In the genomic region with DNA sequence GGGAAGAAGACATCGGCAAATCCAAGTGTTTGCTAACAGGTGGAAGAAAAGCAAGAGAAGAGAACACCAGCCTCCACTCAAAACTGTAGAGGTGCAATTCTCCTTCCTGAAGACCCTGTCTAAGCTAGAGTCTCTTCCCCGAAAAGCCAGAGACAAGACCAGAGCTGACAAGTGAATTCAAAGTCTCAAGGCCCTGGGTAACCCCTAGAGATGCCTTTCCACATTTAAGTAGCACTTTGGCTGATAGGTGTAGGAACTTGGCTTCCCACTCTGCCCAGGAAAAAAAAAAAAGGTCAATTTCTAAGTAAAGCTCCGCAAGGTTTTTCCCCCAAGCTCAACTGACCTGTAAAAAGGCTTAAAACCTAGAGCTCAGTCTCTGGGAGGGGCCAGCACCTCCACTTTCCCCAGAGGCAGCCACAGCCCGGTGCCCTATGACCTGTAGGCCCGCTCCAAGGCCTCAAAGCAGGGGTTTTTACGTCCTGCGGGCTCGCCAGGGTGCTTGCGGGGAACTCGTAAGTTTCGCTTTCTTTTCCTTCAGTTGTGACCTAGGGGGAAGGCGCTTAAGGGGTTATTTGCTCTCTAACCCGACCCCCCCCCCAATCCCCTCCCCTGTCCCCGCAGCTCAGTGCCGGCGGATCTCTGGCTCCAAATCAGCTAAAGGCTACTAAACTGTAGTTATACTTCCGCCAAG, we compare ENCODE assay signal across 10 mouse cellular contexts. TPM values are rescaled to one million over a fixed set of nuclear protein-coding genes. Genes with fewer than 3 reads are reported as not detected.
A peak's percentile ranks its signal among the peaks of the same experiment; 100 is the strongest.
DNase-seq lines count a peak whose midpoint lies in the region; ATAC-seq and TF ChIP-seq lines count a peak whose summit lies in the region.
"Had no signal": no experiment of that assay in that cellular context is flagged by ENCODE, and none has a peak within 500 bp of the region (broad histone marks: within the 10 kb centered on the region; RNA-seq: fewer than 3 reads in every experiment).

No protein-coding gene starts in this region.

- peak overlapping the region; percentile 51 for H3K4me2 ChIP-seq in heart, embryonic 13.5 days
- no peak overlapping the region; the same call in 1 of the 2 replicates for H3K4me2 ChIP-seq in midbrain, embryonic 11.5 days
- no peak overlapping the region for H3K4me2 ChIP-seq in midbrain, postnatal 0 days (ENCODE audit: low read depth, low read length, poor library complexity, severe bottlenecking)
- H3K4me2 ChIP-seq in intestine, postnatal 0 days (replicated peaks; ENCODE audit: low read depth) = peak overlapping the region; percentile 53
- peak overlapping the region; percentile 37; the same call in 1 of the 2 replicates for H3K4me2 ChIP-seq in stomach, embryonic 15.5 days
- H3K4me2 ChIP-seq: forebrain, embryonic 15.5 days had no signal

- TF ChIP-seq CTCF in heart, adult 2 months (IDR thresholded peaks at IDR 0.05) = no peak
- no peak for TF ChIP-seq CTCF in midbrain, postnatal 0 days (IDR thresholded peaks at IDR 0.05)
- no peak for TF ChIP-seq CTCF in intestine, postnatal 0 days (IDR thresholded peaks at IDR 0.05; ENCODE audit: low read depth)

- H3K79me2 ChIP-seq in heart, adult 2 months (replicated peaks; ENCODE audit: control insufficient read depth, insufficient read depth, low read length) = no peaks in the 10 kb centered on the region

- intact Hi-C loops in heart, adult 2 months (cut with DNase I) = no loop called here

- H3K27ac ChIP-seq in heart, embryonic 13.5 days (replicated peaks) = no peak overlapping the region
- no peak overlapping the region for H3K27ac ChIP-seq in heart, adult 2 months
- H3K27ac ChIP-seq in midbrain, embryonic 11.5 days (ENCODE audit: low read depth, low read length) = no peak overlapping the region
- no peak overlapping the region for H3K27ac ChIP-seq in midbrain, postnatal 0 days (ENCODE audit: low read depth, low read length)
- H3K27ac ChIP-seq in intestine, postnatal 0 days (ENCODE audit: low read depth, low read length) = no peak overlapping the region
- H3K27ac ChIP-seq in stomach, embryonic 15.5 days = no peak overlapping the region
- H3K27ac ChIP-seq: forebrain, embryonic 15.5 days had no signal

- no peak for TF ChIP-seq EP300 in heart, adult 2 months (IDR thresholded peaks at IDR 0.05; ENCODE audit: insufficient read depth, low read depth, low read length)

- WGBS in heart, embryonic 13.5 days = 14% methylated on average over 17 of the region's 17 CpGs
- 39% methylated on average over 17 of the region's 17 CpGs for WGBS in heart, adult 2 months
- WGBS in midbrain, embryonic 11.5 days = under 1% methylated on average over 17 of the region's 17 CpGs
- WGBS in midbrain, postnatal 0 days = 7% methylated on average over 17 of the region's 17 CpGs
- WGBS in intestine, postnatal 0 days = 12% methylated on average over 17 of the region's 17 CpGs
- 11% methylated on average over 17 of the region's 17 CpGs for WGBS in stomach, embryonic 15.5 days

- ATAC-seq in heart, embryonic 13.5 days (ENCODE audit: extremely low read depth, insufficient number of reproducible peaks, low FRiP score, low TSS enrichment) = no peak
- no peak for ATAC-seq in midbrain, embryonic 11.5 days (ENCODE audit: low FRiP score)
- ATAC-seq in midbrain, postnatal 0 days (ENCODE audit: low FRiP score) = no peak
- ATAC-seq in intestine, postnatal 0 days = no peak
- ATAC-seq in stomach, embryonic 15.5 days (ENCODE audit: insufficient read depth, low FRiP score, low read depth) = no peak
- ATAC-seq: forebrain, embryonic 15.5 days had no signal

- H3K9me3 ChIP-seq in heart, embryonic 13.5 days = no peaks in the 10 kb centered on the region
- H3K9me3 ChIP-seq in midbrain, embryonic 11.5 days (ENCODE audit: control insufficient read depth, low read length) = no peaks in the 10 kb centered on the region
- no peaks in the 10 kb centered on the region for H3K9me3 ChIP-seq in midbrain, postnatal 0 days (ENCODE audit: low read length)
- H3K9me3 ChIP-seq in intestine, postnatal 0 days (ENCODE audit: control insufficient read depth) = no peaks in the 10 kb centered on the region
- H3K9me3 ChIP-seq in stomach, embryonic 15.5 days = no peaks in the 10 kb centered on the region
- H3K9me3 ChIP-seq: forebrain, embryonic 15.5 days had no signal

- peaks cover 99% of the 10 kb centered on the region for H3K27me3 ChIP-seq in heart, embryonic 13.5 days (replicated peaks)
- H3K27me3 ChIP-seq in heart, adult 2 months (ENCODE audit: control insufficient read depth, insufficient read depth, low read length) = peaks cover 52% of the 10 kb centered on the region
- H3K27me3 ChIP-seq in midbrain, embryonic 11.5 days (ENCODE audit: control insufficient read depth, insufficient read depth, low read length) = peaks cover 93% of the 10 kb centered on the region
- H3K27me3 ChIP-seq in midbrain, postnatal 0 days (ENCODE audit: insufficient read depth, low read length) = peaks cover 83% of the 10 kb centered on the region
- peaks cover 97% of the 10 kb centered on the region for H3K27me3 ChIP-seq in intestine, postnatal 0 days (replicated peaks; ENCODE audit: control insufficient read depth, insufficient read depth, low read length)
- H3K27me3 ChIP-seq in stomach, embryonic 15.5 days (replicated peaks) = peaks cover 92% of the 10 kb centered on the region

- no peak for TF ChIP-seq POLR2A in heart, adult 2 months (IDR thresholded peaks at IDR 0.05; ENCODE audit: insufficient read depth, low read depth, low read length)

- peak overlapping the region; percentile 35 for H3K4me3 ChIP-seq in heart, embryonic 13.5 days
- H3K4me3 ChIP-seq in heart, adult 2 months = no peak overlapping the region
- H3K4me3 ChIP-seq in midbrain, embryonic 11.5 days (ENCODE audit: low read depth, low read length) = no peak overlapping the region
- no peak overlapping the region for H3K4me3 ChIP-seq in midbrain, postnatal 0 days (ENCODE audit: low read depth, low read length)
- peak overlapping the region; percentile 35 for H3K4me3 ChIP-seq in intestine, postnatal 0 days (ENCODE audit: low read depth, low read length)
- peak overlapping the region; percentile 7; the same call in 1 of the 2 replicates for H3K4me3 ChIP-seq in stomach, embryonic 15.5 days (replicated peaks)
- H3K4me3 ChIP-seq: forebrain, embryonic 15.5 days had no signal

- no peaks in the 10 kb centered on the region for H3K36me3 ChIP-seq in heart, embryonic 13.5 days
- H3K36me3 ChIP-seq in heart, adult 2 months (ENCODE audit: control insufficient read depth, insufficient read depth, low read length) = no peaks in the 10 kb centered on the region
- no peaks in the 10 kb centered on the region for H3K36me3 ChIP-seq in midbrain, embryonic 11.5 days (ENCODE audit: control insufficient read depth, insufficient read depth, low read length)
- no peaks in the 10 kb centered on the region for H3K36me3 ChIP-seq in midbrain, postnatal 0 days (ENCODE audit: insufficient read depth, low read length)
- H3K36me3 ChIP-seq in intestine, postnatal 0 days (ENCODE audit: control insufficient read depth, insufficient read depth) = no peaks in the 10 kb centered on the region
- H3K36me3 ChIP-seq in stomach, embryonic 15.5 days = no peaks in the 10 kb centered on the region
- H3K36me3 ChIP-seq: forebrain, embryonic 15.5 days had no signal

- H3K4me1 ChIP-seq in heart, embryonic 13.5 days = peaks cover 43% of the 10 kb centered on the region
- H3K4me1 ChIP-seq in heart, adult 2 months (ENCODE audit: control insufficient read depth, insufficient read depth, low read length) = peaks cover 2% of the 10 kb centered on the region; the same call in 1 of the 2 replicates
- H3K4me1 ChIP-seq in midbrain, embryonic 11.5 days (ENCODE audit: control insufficient read depth, insufficient read depth, low read length) = peaks cover 11% of the 10 kb centered on the region
- no peaks in the 10 kb centered on the region for H3K4me1 ChIP-seq in midbrain, postnatal 0 days (ENCODE audit: insufficient read depth, low read length)
- no peaks in the 10 kb centered on the region; the same call in 1 of the 2 replicates for H3K4me1 ChIP-seq in intestine, postnatal 0 days (replicated peaks; ENCODE audit: control insufficient read depth, insufficient read depth, low read length)
- H3K4me1 ChIP-seq in stomach, embryonic 15.5 days = peaks cover 33% of the 10 kb centered on the region

- no peak for DNase-seq in heart, adult 2 months
- peak; percentile 94 for DNase-seq in midbrain, embryonic 11.5 days (ENCODE audit: low spot score, missing footprints)
- DNase-seq in midbrain, postnatal 0 days (ENCODE audit: low spot score) = no peak
- no peak for DNase-seq in testis, postnatal 10 days (ENCODE audit: low spot score)
- no peak for DNase-seq in gastrocnemius, postnatal 4 days (ENCODE audit: low spot score in 2 of 2)
- DNase-seq: cerebellum, adult 8-10 months had no signal

- no peak overlapping the region for H3K9ac ChIP-seq in heart, embryonic 13.5 days
- H3K9ac ChIP-seq in heart, adult 2 months (ENCODE audit: low read depth, low read length) = no peak overlapping the region
- H3K9ac ChIP-seq in midbrain, embryonic 11.5 days (ENCODE audit: low read length) = no peak overlapping the region
- H3K9ac ChIP-seq in midbrain, postnatal 0 days (replicated peaks; ENCODE audit: low read length, poor library complexity, severe bottlenecking) = no peak overlapping the region
- H3K9ac ChIP-seq in intestine, postnatal 0 days (ENCODE audit: low read depth, low read length) = no peak overlapping the region
- no peak overlapping the region for H3K9ac ChIP-seq in stomach, embryonic 15.5 days
- H3K9ac ChIP-seq: forebrain, embryonic 15.5 days had no signal

RNA-seq across cellular contexts. Expression of a gene that starts 2.6 kb away (rescaled TPM):
- 0.09 and 0.16 TPM in 2 replicates for polyA plus RNA-seq in heart, embryonic 13.5 days (2015; fragmentation: Nextera tagmentation; extraction: Ambion mirVana)
- under 1 TPM; 0.08 to 0.14 TPM for total RNA-seq in heart, adult 2 months (2021)
- polyA plus RNA-seq in heart, adult 2 months (2012; rRNA removed) = 0.18 TPM in 1 of 2 replicates, not detected in the other
- polyA plus RNA-seq in midbrain, embryonic 11.5 days (2014; fragmentation: Nextera tagmentation; extraction: Ambion mirVana) = 3.0 and 4.7 TPM in 2 replicates
- 1.3 and 4.0 TPM in 2 replicates for total RNA-seq in midbrain, postnatal 0 days (2014; rRNA removed)
- 1.3 and 2.0 TPM in 2 replicates for polyA plus RNA-seq in midbrain, postnatal 0 days (2015; fragmentation: Nextera tagmentation; extraction: Ambion mirVana)
- 0.04 and 0.07 TPM in 2 replicates for polyA plus RNA-seq in intestine, postnatal 0 days (2015; fragmentation: Nextera tagmentation; extraction: Ambion mirVana)
- polyA plus RNA-seq in stomach, embryonic 15.5 days (2015; fragmentation: Nextera tagmentation; extraction: Ambion mirVana) = 0.80 and 1.0 TPM in 2 replicates
- total RNA-seq in gastrocnemius, postnatal 4 days (2021) = under 1 TPM; 0.23 to 0.27 TPM

Comparison
In these comparisons a context has a peak if more than half of its experiments do, and no peak if none do; other contexts are left out.
1. H3K4me3 ChIP-seq: peak in heart, embryonic 13.5 days (single experiment), intestine, postnatal 0 days (single experiment) and stomach, embryonic 15.5 days (single experiment); none in heart, adult 2 months (single experiment), midbrain, embryonic 11.5 days (single experiment) and midbrain, postnatal 0 days (single experiment).
2. H3K4me2 ChIP-seq: peak in heart, embryonic 13.5 days (single experiment), intestine, postnatal 0 days (single experiment) and stomach, embryonic 15.5 days (single experiment); none in midbrain, embryonic 11.5 days (single experiment) and midbrain, postnatal 0 days (single experiment).